Mouse (Mus musculus): ENCODE measurements around the gene Sowaha. TPM values are rescaled to one million over a fixed set of nuclear protein-coding genes. Genes with fewer than 3 reads are reported as not detected.

Sowaha gene
- polyA plus RNA-seq, 1 experiment from 2014 or later: 0.58 TPM

- Histone ChIP-seq H3K27me3 (ENCODE audit: control insufficient read depth, insufficient read depth, low read length) (peaks cover 35% of the 10 kb centered on the region), H3K4me1 (ENCODE audit: control insufficient read depth, insufficient read depth, low read length) (peaks cover 15% of the 10 kb centered on the region), H3K9ac (ENCODE audit: low read length) (no peak overlapping the region), H3K4me2 (ENCODE audit: low read depth, low read length) (no peak overlapping the region), H3K36me3 (ENCODE audit: control insufficient read depth, insufficient read depth, low read length) (no peaks in the 10 kb centered on the region), H3K9me3 (replicated peaks; ENCODE audit: control insufficient read depth, low read length) (no peaks in the 10 kb centered on the region), H3K4me3 (replicated peaks; ENCODE audit: low read length) (no peak overlapping the region), H3K27ac (ENCODE audit: low read length) (no peak overlapping the region)
- ATAC-seq (ENCODE audit: insufficient read depth, low FRiP score): no peak
- WGBS: 70% methylated on average over 4 of the region's 4 CpGs
These were observed 1.1 kb upstream of the Sowaha start for GRCm38 (mm10) chr11:53481088-53481730.

GRCm38 (mm10) chr11:53479171-53479782 lies 797 bp downstream of the Sowaha start:
- WGBS: 1% methylated on average over 62 of the region's 62 CpGs
- peaks cover 15% of the 10 kb centered on the region for H3K4me1 ChIP-seq (ENCODE audit: control insufficient read depth, insufficient read depth, low read length)
- peak overlapping the region; percentile 75 for H3K4me2 ChIP-seq (ENCODE audit: low read depth, low read length)
- H3K27ac ChIP-seq (ENCODE audit: low read length): no peak overlapping the region
- peak overlapping the region; percentile 52 for H3K4me3 ChIP-seq (replicated peaks; ENCODE audit: low read length)
- peaks cover 51% of the 10 kb centered on the region for H3K27me3 ChIP-seq (ENCODE audit: control insufficient read depth, insufficient read depth, low read length)
- peak; percentile 12; the same call in 1 of the 2 replicates for ATAC-seq (ENCODE audit: insufficient read depth, low FRiP score)
- no peaks in the 10 kb centered on the region for H3K36me3 ChIP-seq (ENCODE audit: control insufficient read depth, insufficient read depth, low read length)
- peak overlapping the region; percentile 60 for H3K9ac ChIP-seq (ENCODE audit: low read length)
- H3K9me3 ChIP-seq (replicated peaks; ENCODE audit: control insufficient read depth, low read length): no peaks in the 10 kb centered on the region

- peak overlapping the region; percentile 60 for H3K9ac ChIP-seq (ENCODE audit: low read length)
- peaks cover 15% of the 10 kb centered on the region for H3K4me1 ChIP-seq (ENCODE audit: control insufficient read depth, insufficient read depth, low read length)
- H3K4me2 ChIP-seq (ENCODE audit: low read depth, low read length): peak overlapping the region; percentile 75
- peak; percentile 48; the same call in 1 of the 2 replicates for ATAC-seq (ENCODE audit: insufficient read depth, low FRiP score)
- whole genome bisulfite sequencing: 5% methylated on average over 79 of the region's 79 CpGs
- H3K27ac ChIP-seq (ENCODE audit: low read length): no peak overlapping the region
- peak overlapping the region; percentile 52 for H3K4me3 ChIP-seq (replicated peaks; ENCODE audit: low read length)
- no peaks in the 10 kb centered on the region for H3K36me3 ChIP-seq (ENCODE audit: control insufficient read depth, insufficient read depth, low read length)
- H3K27me3 ChIP-seq (ENCODE audit: control insufficient read depth, insufficient read depth, low read length): peaks cover 55% of the 10 kb centered on the region
- no peaks in the 10 kb centered on the region for H3K9me3 ChIP-seq (replicated peaks; ENCODE audit: control insufficient read depth, low read length)
These were observed 1.5 kb downstream of the Sowaha start for GRCm38 (mm10) chr11:53478383-53479170.

GRCm38 (mm10) chr11:53477833-53478232 lies 2.2 kb downstream of the Sowaha start:
- no peak overlapping the region for H3K27ac ChIP-seq (ENCODE audit: low read length)
- WGBS: 47% methylated on average over 7 of the region's 7 CpGs
- H3K4me2 ChIP-seq (ENCODE audit: low read depth, low read length): no peak overlapping the region
- H3K9me3 ChIP-seq (replicated peaks; ENCODE audit: control insufficient read depth, low read length): no peaks in the 10 kb centered on the region
- no peak overlapping the region for H3K9ac ChIP-seq (ENCODE audit: low read length)
- no peaks in the 10 kb centered on the region for H3K36me3 ChIP-seq (ENCODE audit: control insufficient read depth, insufficient read depth, low read length)
- no peak for ATAC-seq (ENCODE audit: insufficient read depth, low FRiP score)
- H3K4me3 ChIP-seq (replicated peaks; ENCODE audit: low read length): no peak overlapping the region
- peaks cover 55% of the 10 kb centered on the region for H3K27me3 ChIP-seq (ENCODE audit: control insufficient read depth, insufficient read depth, low read length)
- peaks cover 15% of the 10 kb centered on the region for H3K4me1 ChIP-seq (ENCODE audit: control insufficient read depth, insufficient read depth, low read length)

GRCm38 (mm10) chr11:53475620-53476019 lies 4.5 kb downstream of the Sowaha start:
- H3K27ac ChIP-seq (ENCODE audit: low read length): no peak overlapping the region
- WGBS: 30% methylated on average over 8 of the region's 8 CpGs
- ATAC-seq (ENCODE audit: insufficient read depth, low FRiP score): no peak
- H3K4me3 ChIP-seq (replicated peaks; ENCODE audit: low read length): no peak overlapping the region
- H3K4me2 ChIP-seq (ENCODE audit: low read depth, low read length): no peak overlapping the region
- H3K4me1 ChIP-seq (ENCODE audit: control insufficient read depth, insufficient read depth, low read length): peaks cover 16% of the 10 kb centered on the region
- H3K9ac ChIP-seq (ENCODE audit: low read length): no peak overlapping the region
- H3K9me3 ChIP-seq (replicated peaks; ENCODE audit: control insufficient read depth, low read length): no peaks in the 10 kb centered on the region
- peaks cover 59% of the 10 kb centered on the region for H3K27me3 ChIP-seq (ENCODE audit: control insufficient read depth, insufficient read depth, low read length)
- no peaks in the 10 kb centered on the region for H3K36me3 ChIP-seq (ENCODE audit: control insufficient read depth, insufficient read depth, low read length)

- Histone ChIP-seq H3K36me3 (ENCODE audit: control insufficient read depth, insufficient read depth, low read length) (no peaks in the 10 kb centered on the region), H3K4me1 (ENCODE audit: control insufficient read depth, insufficient read depth, low read length) (peaks cover 10% of the 10 kb centered on the region), H3K4me2 (ENCODE audit: low read depth, low read length) (no peak overlapping the region), H3K27me3 (ENCODE audit: control insufficient read depth, insufficient read depth, low read length) (peaks cover 37% of the 10 kb centered on the region), H3K27ac (ENCODE audit: low read length) (no peak overlapping the region), H3K9me3 (replicated peaks; ENCODE audit: control insufficient read depth, low read length) (no peaks in the 10 kb centered on the region), H3K9ac (ENCODE audit: low read length) (no peak overlapping the region), H3K4me3 (replicated peaks; ENCODE audit: low read length) (no peak overlapping the region)
- no peak for ATAC-seq (ENCODE audit: insufficient read depth, low FRiP score)
- WGBS: 71% methylated on average over 3 of the region's 3 CpGs
These were observed 7.4 kb downstream of the Sowaha start for GRCm38 (mm10) chr11:53472709-53473108.

GRCm38 (mm10) chr11:53469968-53470695 lies 9.9 kb downstream of the Sowaha start, which contains the start of gene Gm9837:
Gene Gm9837 (minus strand): TSS chr11:53470479.
- H3K4me3 ChIP-seq (replicated peaks; ENCODE audit: low read length): peak within 1 kb of the TSS; percentile 27
- peak within 1 kb of the TSS; percentile 4; the same call in 1 of the 2 replicates for H3K9ac ChIP-seq (ENCODE audit: low read length)
- H3K4me1 ChIP-seq (ENCODE audit: control insufficient read depth, insufficient read depth, low read length): peaks cover 17% of the 10 kb centered on the region
- no peak within 1 kb of the TSS for H3K27ac ChIP-seq (ENCODE audit: low read length)
- 5% methylated on average over 29 of the region's 29 CpGs for WGBS
- no peaks in the 10 kb centered on the region for H3K9me3 ChIP-seq (replicated peaks; ENCODE audit: control insufficient read depth, low read length)
- H3K27me3 ChIP-seq (ENCODE audit: control insufficient read depth, insufficient read depth, low read length): peaks cover 41% of the 10 kb centered on the region
- no peaks in the 10 kb centered on the region for H3K36me3 ChIP-seq (ENCODE audit: control insufficient read depth, insufficient read depth, low read length)
- peak within 1 kb of the TSS; percentile 49 for H3K4me2 ChIP-seq (ENCODE audit: low read depth, low read length)
- peak; percentile 78; the same call in 1 of the 2 replicates for ATAC-seq (ENCODE audit: insufficient read depth, low FRiP score)

GRCm38 (mm10) chr11:53469294-53469967 lies 10.6 kb downstream of the Sowaha start:
- Histone ChIP-seq H3K27me3 (ENCODE audit: control insufficient read depth, insufficient read depth, low read length) (peaks cover 42% of the 10 kb centered on the region), H3K4me2 (ENCODE audit: low read depth, low read length) (peak overlapping the region; percentile 49), H3K4me3 (replicated peaks; ENCODE audit: low read length) (no peak overlapping the region), H3K9me3 (replicated peaks; ENCODE audit: control insufficient read depth, low read length) (no peaks in the 10 kb centered on the region), H3K36me3 (ENCODE audit: control insufficient read depth, insufficient read depth, low read length) (no peaks in the 10 kb centered on the region), H3K4me1 (ENCODE audit: control insufficient read depth, insufficient read depth, low read length) (peaks cover 17% of the 10 kb centered on the region), H3K9ac (ENCODE audit: low read length) (no peak overlapping the region), H3K27ac (ENCODE audit: low read length) (no peak overlapping the region)
- no peak for ATAC-seq (ENCODE audit: insufficient read depth, low FRiP score)
- WGBS: 41% methylated on average over 16 of the region's 16 CpGs

All from stomach, embryonic 16.5 days (tissue).